Mouse (Mus musculus) urinary bladder, postnatal 36 days (tissue): ENCODE measurements around the gene Stau1.
A peak's percentile ranks its signal among the peaks of the same experiment; 100 is the strongest.
"Not testable (repeated sequence)": the region's sequence is repeated elsewhere in the genome, so short reads cannot be mapped to it uniquely, and the experiment has no call there.

Source experiments
- DNase-seq, 2 experiments: peaks; one replicate each; pipeline ENCODE4 v3.0.0; 2022; ENCODE audit warnings: low spot score in 2 of 2, mixed read lengths in 1 of 2

The Stau1 gene

DNA sequence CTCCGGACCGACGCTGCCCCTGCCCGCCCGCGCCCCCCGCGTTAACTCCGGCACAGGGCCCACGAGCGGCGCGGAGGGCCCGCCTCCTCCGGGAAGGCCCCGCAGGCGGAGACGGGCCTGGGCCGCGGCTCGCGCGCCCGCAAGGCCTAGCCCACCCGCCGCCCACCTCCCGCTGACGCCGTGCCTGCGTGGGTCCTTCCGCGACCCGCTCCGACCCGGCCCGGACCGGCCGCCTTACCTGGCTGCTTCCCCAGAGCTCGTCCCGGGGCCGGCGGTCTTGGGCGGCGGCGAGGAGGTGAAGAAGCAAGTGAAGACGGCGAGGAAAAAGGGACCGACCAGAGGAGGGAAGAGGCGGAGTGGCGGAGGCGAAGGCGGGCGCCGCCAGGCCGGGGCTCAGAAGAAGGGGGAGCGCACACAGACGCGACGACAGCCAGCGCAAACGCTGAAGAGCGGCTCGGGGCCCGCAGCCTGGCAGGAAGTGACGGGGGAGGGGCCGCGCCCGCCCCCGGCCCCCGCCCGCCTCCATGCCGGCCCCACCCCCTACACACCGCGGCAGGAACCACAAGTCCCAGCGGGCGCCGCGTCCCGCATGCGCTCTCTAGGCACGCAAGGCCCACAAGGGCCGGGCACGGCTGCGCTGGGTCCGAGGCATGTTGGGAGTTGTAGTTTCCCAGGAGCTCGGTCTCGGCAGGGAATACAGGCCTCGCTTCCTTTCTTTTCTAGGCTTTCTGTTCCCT is at the start of gene Stau1:
Gene Stau1 (minus strand): TSS at position 504 of the 737 bp plus-strand sequence.
- peak; percentile 85 to 95 for DNase-seq

DNA sequence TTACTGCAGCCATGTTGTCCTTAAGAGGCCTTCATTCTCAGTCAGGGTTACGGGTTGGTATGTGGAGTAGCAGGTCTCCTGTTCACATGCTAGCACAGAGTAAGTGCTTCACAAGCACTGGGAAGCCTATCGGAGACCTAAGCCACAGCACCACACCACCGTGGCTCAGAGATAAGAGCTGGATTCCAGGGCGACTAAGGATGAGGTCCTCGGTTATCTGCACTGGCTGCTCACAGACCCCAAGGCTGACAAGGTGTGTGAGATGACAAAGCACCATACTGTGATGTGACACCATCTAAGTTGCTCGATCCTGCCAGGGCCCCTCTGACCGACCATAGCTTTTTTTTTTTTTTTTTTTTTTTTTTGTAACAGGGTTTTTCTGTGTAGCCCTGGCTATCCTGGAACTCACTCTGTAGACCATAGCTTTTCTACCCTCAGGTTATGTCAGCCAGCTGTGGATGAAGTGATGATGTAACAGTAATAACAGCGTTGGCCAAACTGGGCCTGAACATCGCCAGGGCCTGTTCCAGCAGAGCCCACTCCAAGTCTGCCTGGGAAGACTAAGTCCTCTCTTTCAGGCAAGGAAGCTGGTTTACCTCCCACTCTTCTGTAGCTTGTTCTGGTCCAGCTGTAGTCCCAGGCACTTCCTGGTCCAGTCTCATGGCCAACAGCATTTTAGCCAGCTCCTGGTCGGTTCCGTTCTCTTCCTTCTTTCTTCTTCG is 47.5 kb upstream of the Stau1 start:
- no peak for DNase-seq

DNA sequence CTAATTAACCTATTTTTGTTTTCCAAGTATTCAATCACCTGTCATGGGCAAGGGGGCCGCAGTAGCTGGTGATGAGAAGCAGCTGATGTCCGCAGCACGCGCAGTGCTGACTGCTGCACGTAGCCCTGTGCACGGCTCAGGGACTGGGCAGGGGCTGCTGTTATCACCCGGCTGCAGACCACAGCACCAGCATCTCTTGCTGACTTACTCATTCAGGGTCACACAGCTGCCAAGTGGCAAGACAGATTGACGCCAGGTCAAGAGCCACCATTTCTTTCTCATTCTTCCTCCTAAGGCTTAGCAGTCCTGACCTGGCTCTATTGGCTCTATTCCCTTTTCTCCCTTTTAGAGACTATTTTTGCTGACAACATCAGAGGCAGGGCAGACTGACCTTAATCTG is 43.3 kb upstream of the Stau1 start:
- no peak for DNase-seq

DNA sequence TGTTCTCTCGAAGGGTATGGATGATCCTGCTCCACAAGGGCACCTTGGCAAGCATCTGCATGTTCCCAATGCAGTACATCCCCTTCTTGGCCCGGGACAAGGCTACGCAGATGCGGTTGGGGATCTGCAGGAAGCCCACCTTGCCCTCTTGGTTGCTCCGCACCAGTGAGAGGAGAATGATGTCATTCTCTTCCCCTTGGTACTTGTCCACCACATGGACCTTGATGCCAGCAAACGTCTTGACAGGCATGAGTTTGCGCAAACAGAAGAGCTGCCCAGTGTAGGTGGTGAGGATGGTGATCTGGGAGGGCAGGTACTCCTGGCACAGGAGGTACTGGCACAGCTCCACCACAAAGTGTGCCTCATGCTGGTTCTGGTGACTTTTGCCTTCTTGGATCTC is 42.6 kb upstream of the Stau1 start:
- no peak for DNase-seq

DNA sequence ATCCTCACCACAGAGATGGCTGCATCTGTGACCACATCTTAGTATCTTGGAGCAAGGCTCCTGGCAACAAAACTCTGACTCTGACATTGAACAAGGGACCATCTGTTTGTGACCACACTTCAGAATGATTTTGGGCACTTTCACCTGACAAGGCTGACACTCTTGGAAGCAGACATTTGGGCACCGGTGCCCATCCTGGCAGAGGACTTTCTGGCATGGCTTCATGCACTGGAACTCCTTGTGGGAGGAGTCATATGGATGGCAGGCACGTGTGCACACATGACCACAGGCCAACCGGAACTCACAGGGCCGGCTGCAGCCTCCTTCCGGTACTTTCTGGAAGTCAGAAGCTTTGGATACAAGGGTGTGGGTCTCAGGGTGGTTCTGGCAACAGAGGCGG is 42.2 kb upstream of the Stau1 start:
- DNase-seq: no peak

DNA sequence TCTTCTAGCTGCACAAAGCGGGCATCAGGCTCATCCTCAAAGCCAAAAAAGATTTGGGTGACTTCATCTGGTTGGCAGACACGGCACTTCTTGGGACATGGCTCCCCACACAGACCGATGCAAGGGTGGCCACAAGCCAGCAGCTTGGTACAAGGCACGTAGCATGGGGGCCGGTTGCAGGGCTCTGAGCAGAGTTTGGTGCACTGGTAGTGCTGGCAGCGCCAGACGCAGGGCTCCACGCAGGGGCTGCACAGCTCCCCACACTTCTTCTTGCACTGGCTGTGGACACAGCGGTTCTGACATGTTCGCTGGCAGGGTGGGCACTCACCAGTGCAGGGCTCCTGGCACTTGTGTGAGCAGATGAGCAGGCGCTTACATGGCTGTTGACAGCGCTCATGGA is 41.6 kb upstream of the Stau1 start:
- DNase-seq: no peak

DNA sequence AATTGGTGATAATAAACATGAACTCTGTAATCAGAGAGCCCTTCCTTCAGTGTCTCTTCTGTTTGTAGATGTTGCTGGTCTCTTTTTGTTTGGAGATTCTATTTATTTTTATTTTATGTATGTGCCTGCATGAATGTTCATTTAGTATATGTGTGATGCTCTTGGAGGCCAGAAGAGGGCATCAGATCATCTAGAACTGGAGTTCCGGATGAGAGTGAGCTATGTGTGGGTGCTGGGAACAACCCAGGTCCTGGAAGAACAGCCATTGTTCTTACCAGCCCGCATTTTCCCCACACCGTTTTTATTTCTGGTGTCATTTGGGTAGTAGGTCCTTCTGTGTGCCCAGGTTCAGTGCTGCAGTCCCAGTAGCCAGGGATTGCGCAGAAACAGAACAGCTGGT is 34.4 kb upstream of the Stau1 start:
- DNase-seq: no peak

DNA sequence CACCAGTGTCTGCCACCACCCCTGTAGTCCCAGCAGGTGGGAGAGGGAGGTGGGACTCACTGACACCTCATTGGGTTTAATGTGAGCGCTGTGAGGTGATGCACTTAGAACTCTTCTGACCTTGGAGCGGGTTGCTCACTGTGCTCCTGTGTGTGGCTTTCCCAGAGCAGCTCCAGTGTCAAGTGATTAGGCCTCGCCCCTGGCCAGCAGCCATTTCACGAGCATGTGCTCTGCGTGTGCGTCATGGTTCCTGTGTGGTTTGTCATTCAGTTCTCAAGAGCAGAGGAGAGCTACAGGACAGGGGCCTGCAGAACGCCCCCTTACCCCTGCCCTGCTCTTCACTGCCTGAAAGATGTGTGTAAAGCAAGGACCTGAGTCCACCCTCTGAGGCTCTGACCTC is 32.5 kb upstream of the Stau1 start:
- DNase-seq: no peak

DNA sequence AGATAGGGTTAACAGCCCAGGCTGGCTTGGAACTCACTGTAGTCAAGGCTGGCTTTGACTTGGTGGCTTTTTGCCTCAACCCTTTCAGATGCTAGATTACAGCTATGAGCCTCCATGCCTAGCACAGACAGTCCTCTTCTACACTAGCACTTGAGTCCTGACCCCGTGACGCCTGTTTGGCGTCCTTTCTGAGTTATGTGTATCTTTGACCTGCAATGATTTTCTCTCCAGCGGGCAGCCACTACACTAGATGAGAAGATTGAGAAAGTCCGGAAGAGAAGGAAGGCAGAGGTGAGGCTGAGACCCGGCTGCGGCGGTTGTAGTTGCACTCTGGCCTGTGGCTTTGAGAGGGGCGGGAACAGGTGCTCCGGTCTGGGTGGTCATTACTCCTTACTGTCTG is 23.3 kb upstream of the Stau1 start:
- no peak for DNase-seq

DNA sequence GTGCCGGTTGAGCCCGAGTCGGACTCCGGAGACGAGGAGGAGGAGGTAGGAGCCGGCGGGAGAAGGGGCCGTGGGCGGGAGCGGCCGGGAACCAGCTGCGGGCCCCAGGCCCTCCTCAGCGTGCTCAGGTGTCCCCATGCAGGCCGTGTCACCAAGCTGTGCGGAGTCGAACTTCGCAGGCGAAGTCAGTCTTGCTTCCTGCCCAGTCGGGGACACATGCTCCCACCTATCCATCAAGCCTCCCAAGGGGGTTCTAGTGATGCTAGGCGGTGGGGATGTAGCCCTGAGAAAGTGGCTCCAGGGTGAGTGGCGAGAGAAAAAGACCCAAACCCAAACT is 19.3 kb upstream of the Stau1 start:
- DNase-seq: no peak

DNA sequence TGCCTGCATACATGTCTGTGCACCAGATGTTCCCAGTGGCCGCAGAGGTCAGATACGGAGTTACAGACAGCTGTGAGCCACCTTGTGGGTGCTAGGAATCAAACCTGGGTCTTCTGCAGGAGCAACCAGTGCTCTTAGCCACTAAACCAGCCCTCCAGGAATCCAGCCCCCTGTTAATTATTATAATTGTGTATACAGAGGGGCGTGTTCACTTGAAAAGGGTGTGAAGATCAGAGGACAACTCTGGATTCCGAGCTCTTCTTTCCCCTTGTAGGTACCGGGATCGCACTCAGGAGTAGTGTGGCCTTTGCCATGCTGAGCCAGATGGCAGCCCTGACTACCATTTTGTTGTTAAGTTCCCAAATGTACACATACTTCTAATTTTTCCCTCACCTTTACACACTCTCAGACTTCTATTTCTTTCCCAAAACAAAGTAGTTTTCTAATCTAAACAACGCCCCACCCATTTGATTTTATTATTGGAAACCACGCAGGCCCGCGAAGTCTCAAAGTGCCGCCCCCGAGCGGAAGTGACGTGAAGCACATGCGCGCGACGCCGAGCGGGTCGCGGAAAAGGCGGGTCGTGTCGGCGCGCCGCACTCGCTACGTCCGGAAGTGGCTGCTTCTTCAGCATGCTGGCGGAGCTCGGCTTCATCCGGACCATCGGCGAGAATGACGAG is 18.7 kb upstream of the Stau1 start, which contains the start of gene Ddx27:
Gene Ddx27 (plus strand): TSS at position 492 of the 680 bp plus-strand sequence.
- DNase-seq: peak; percentile 87 to 93

DNA sequence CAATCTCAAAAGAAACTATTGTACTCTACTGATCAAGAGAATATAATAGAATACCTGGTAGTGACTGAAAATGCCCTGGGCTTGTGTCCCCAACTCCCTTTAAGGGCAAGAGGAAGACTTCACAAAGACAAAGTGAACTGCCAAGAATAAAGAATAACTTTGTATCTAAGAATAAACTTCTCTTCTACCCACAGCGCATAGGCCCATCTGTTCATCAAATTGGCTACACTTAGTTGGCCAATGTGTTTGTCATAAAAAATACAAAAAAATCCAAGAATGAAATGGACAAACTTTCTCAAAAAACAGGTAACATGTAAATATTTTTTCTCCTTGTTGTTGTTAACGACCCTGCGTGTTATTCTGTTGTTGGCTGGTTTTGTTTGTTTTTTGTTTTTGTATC is 14.4 kb upstream of the Stau1 start:
- no peak for DNase-seq

DNA sequence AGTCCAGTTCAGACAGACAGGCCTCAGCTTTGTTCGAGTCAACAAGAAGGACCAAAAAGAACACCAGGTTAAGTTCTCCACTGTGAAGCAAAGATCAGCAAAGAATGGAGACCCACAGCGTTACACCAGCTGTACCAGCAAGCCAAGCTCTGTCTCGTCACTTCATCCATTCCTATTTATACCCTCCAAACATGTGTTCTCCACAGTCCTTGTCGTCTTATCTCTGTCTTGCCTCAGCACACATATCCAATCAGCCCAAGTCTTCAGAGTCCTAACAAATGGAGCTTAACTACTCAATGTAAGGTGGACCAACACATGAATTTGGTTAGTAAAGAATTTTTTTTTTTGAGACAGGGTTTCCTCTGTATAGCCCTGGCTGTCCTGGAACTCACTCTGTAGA is 13.4 kb upstream of the Stau1 start:
- no peak for DNase-seq

DNA sequence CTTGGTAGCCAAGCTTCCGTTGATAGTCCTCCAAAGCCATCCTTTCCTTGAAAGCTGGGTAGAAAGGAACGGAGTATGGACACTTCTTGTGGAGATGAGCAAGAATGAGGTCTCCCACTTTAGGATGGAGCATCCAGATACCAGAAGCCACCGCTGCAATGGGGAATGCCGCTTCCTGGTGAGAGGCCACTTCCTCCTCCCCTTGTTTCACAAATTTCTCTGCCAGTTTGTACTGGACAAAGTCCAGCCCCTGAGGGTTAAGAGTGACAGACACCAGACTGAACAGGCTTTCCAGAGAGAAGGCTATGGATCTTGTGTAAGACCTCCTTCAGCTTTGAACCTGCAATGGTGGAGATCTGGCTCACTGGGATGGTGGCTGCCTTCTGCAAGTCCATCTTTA is 11.5 kb upstream of the Stau1 start:
- DNase-seq: not testable (repeated sequence)

DNA sequence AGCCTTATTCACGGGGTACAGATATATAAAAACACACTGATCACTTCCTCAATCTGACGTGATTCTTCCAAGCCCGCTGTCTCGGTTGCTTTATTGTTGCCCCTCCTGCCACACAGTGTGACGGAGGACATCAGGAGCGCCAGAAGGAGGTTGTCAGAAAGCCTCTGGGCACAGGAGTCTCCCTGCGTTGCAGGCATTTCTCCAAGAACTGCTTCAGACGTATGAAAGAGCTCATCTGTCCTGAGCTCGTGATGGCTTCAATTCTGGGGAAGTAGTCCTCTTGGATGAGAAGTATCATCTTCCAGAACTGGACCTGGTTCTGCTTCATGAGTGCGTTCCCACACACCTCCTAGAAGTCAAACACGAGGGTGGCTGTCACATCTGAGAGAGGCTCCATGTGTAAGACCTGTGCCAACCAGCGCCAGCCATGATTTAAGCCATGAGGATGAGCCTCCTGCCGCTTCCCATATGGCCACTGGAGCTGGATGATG is 10.9 kb upstream of the Stau1 start:
- DNase-seq: no peak

DNA sequence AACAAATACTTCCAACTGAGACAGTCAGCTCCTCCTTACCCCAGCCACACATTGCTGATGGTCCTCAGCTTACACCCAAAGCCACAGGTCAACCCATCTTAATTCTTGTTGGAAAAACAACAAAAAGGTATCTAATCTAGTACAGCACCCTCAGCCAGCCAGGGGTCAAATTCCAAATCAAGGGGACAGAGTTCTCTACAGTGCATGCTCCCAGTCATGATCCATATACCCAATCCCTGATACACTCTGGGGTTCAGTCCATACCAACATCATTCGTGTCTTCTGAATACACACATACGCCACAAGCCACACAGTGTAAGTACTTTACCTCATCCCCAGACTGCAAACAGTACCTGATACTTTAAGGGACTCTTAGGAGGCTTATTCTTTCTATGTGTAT is 10.3 kb upstream of the Stau1 start:
- no peak for DNase-seq

DNA sequence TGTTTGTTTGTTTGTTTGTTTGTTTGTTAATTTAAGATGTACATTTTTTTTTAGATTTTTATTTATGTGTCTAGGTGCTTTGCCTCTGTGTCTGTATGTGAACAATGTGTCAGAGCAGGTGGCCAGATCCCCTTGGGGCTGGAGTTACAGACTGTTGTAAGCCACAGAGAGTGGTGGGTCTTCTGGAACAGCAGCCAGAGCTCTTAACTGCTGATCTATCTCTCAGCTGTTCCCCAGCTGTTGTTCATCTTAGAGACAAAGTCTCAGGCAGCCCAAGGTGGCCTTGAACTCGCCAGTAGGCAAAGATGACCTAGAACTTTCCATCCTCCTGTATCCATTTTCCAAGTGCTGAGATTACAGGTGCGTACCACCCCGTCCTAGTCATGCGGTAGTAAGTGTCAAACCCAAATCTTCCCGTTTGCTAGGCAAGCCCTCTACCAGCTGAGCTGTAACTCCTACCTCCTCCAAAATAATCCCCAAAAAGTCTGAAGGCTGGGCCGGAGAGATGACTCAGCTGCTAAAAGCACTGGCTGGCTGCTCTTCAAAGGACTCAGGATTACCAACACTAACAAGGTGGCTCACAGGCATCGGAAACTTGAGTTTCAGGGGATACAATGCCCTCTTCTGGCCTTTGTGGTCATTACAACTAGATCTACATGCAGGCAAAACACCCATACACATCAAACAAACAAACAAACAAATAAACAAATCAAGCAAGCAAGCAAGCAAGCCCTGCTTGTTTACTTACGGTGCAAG is 8.2 kb upstream of the Stau1 start:
- DNase-seq: peak; percentile 28 to 49

DNA sequence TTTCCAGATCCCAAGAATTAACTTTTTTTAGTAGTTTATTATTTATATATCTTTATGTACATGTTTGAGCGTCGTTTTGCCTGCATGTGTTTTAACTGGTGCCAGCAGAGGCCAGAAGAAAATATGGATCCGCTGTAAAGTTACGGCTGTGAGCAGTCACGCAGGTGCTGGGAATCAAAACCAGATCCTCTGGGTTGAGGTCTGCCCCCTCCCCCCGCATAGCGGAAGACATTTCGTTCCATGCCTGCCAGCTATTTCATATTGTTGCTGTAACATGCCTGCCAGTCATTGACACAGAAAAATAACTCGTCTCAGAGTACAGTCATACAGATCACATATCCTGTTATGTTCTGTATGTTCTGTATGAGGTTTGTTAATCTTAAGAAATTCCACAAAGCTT is 5.4 kb upstream of the Stau1 start:
- DNase-seq: no peak

DNA sequence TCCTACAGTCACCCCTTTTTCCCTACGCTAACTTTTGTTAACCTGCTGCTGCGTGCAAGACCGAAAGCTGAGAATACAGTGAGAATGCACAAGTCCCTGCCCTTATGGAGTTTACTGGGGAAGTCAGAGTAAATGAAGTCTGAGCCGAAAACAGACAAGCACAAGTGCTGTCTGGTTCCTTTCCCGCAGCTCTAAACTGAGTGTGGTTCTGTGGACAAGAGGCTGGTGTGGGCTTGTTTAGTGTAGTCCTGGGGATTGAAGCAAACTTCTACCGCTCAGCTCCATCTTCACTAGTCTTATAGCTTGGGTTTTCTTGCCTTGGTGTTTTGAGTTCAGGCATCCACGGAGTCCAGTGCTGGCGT is 415 bp upstream of the Stau1 start:
- no peak for DNase-seq

DNA sequence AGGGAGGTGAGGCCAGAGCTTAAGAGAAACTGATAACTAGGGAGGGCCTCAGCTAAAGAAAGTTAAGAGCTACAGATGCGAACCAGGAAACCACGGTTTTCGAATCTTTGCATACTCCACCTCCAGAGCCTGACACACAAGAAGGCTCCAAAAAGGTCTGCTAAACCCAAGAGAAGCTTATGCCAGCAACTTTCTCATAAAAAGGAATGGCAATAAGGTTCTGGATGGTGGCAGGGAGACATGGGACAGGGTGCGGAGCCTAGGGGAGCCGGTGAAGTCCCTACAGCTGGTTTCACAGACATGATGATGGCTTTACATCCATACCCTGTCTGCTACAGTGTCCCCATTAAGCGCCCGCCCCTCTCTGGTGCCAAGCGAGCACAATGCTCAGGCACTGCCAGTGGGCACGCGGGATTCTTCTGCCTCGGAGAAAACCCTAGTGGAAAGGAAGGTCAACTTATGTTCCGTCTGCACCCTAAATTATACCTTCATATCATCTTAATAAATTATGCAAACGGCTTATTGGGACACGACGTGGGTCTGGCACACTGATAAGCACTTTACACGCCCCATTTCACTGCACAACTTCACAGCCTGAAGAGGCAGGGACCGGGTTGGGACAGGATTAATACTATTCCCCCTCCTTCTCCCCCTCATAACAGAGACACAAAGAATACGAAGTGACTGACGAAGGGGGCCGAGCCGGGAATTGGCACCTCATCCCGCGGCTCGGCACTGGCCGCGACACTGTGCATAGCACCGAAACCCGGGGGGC is 891 bp downstream of the Stau1 start:
- DNase-seq: peak in 1 of 2 experiments; percentile 6

DNA sequence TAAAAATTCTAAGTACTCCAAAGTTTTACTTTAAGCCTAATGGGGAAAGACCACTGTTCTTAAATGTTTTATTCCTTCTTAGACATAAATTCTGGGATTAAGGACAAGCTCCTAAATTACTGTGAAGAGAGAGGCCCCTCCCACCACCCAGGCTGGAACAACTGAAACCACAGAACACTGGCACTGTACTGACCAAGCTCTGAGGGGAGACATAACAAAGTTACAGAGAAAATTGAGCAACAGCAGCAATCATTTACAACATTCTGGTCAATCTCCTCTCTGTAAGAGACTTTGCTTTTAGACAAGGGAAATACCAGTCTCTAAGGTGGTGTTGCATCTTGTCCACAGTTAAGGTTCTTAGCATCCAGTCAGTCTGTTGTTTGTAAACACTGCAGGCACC is 4.2 kb downstream of the Stau1 start:
- DNase-seq: no peak
